Mouse (Mus musculus) heart, embryonic 16.5 days (tissue): ENCODE measurements around the gene Selenoh. TPM values are rescaled to one million over a fixed set of nuclear protein-coding genes. Genes with fewer than 3 reads are reported as not detected.

Experiments
- ATAC-seq: fragments of 200-750 bp; cut with Nextera tagmentation; replicated peaks from 2 replicates; pipeline ENCODE4 v1.8.0; 2017; ENCODE audit warnings: moderate number of reproducible peaks; ENCODE audit not compliant: insufficient read depth, low FRiP score; ENCODE audit errors: extremely low read depth
- H3K27ac ChIP-seq: fragments of 300-500 bp; sonication (generic); 2 replicates; pipeline ENCODE4 v1.5.1; 2014; ENCODE audit warnings: mild to moderate bottlenecking, low read length, control low read depth, moderate library complexity
- H3K27me3 ChIP-seq: fragments of 300-500 bp; sonication (generic); 2 replicates; pipeline ENCODE4 v1.6.1; 2014; ENCODE audit warnings: low read length, mixed read lengths; ENCODE audit not compliant: control insufficient read depth, insufficient read depth
- H3K36me3 ChIP-seq: fragments of 300-500 bp; sonication (generic); 2 replicates; pipeline ENCODE4 v1.6.1; 2014; ENCODE audit not compliant: control insufficient read depth, insufficient read depth
- H3K4me1 ChIP-seq: fragments of 300-500 bp; sonication (generic); 2 replicates; pipeline ENCODE4 v1.6.1; 2014; ENCODE audit warnings: low read length, mixed read lengths; ENCODE audit not compliant: control insufficient read depth, insufficient read depth
- H3K4me2 ChIP-seq: fragments of 300-500 bp; sonication (generic); 2 replicates; pipeline ENCODE4 v1.6.1; 2014; ENCODE audit warnings: low read depth, mild to moderate bottlenecking, control low read depth, low read length
- H3K4me3 ChIP-seq: fragments of 300-500 bp; sonication (generic); 2 replicates; pipeline ENCODE4 v1.5.1; 2014; ENCODE audit warnings: mild to moderate bottlenecking, control low read depth, low read length
- H3K9ac ChIP-seq: fragments of 300-500 bp; sonication (generic); 2 replicates; pipeline ENCODE4 v1.6.1; 2014; ENCODE audit warnings: low read length, control low read depth
- H3K9me3 ChIP-seq: fragments of 300-500 bp; sonication (generic); replicated peaks from 2 replicates; pipeline ENCODE4 v1.6.1; 2016; ENCODE audit warnings: low read length; ENCODE audit not compliant: control insufficient read depth
- WGBS: fragments of 180-500 bp; shearing (Covaris S2); extraction: QIAGEN DNeasy Blood & Tissue Kit; methylation state at CpG from one replicate; pipeline ENCODE4 v1.1.7; 2014; 5-methylcytosine and 5-hydroxymethylcytosine counted together
- polyA plus RNA-seq: library from polyadenylated mRNA; unstranded; fragments of >200 nt; fragmentation: Nextera tagmentation; extraction: Ambion mirVana; gene quantifications from 2 replicates; pipeline ENCODE4 v1.2.1, GENCODE M21; 2015

Selenoh gene
- polyA plus RNA-seq, 1 experiment from 2014 or later, result 187 TPM

GRCm38 (mm10) chr2:84637452-84638165 is 33.0 kb downstream of the Selenoh start:
- WGBS, result 17% methylated on average over 7 of the region's 7 CpGs
- Histone ChIP-seq H3K27ac (peak overlapping the region; percentile 97), H3K9ac (peak overlapping the region; percentile 5), H3K4me2 (peak overlapping the region; percentile 50), H3K4me1 (peaks cover 82% of the 10 kb centered on the region), H3K27me3 (no peaks in the 10 kb centered on the region), H3K9me3 (no peaks in the 10 kb centered on the region), H3K4me3 (peak overlapping the region; percentile 19; the same call in 1 of the 2 replicates), H3K36me3 (0 out of 2 replicates have a peak, but pooled peaks cover 3% of the 10 kb centered on the region)
- ATAC-seq, result no peak

- H3K9ac ChIP-seq, result peak overlapping the region; percentile 60
- peak overlapping the region; percentile 97 for H3K27ac ChIP-seq
- peak overlapping the region; percentile 34 for H3K4me3 ChIP-seq
- H3K4me2 ChIP-seq, result peak overlapping the region; percentile 71
- peaks cover 85% of the 10 kb centered on the region for H3K4me1 ChIP-seq
- H3K36me3 ChIP-seq, result no peaks in the 10 kb centered on the region
- WGBS, result 16% methylated on average over 8 of the region's 8 CpGs
- H3K9me3 ChIP-seq, result no peaks in the 10 kb centered on the region
- ATAC-seq, result no peak
- no peaks in the 10 kb centered on the region for H3K27me3 ChIP-seq
Observed at GRCm38 (mm10) chr2:84636231-84636741, 34.3 kb downstream of the Selenoh start.

- Histone ChIP-seq H3K4me2 (peak overlapping the region; percentile 71), H3K27me3 (no peaks in the 10 kb centered on the region), H3K36me3 (no peaks in the 10 kb centered on the region), H3K9me3 (no peaks in the 10 kb centered on the region), H3K27ac (peak overlapping the region; percentile 97), H3K4me3 (peak overlapping the region; percentile 36), H3K4me1 (peaks cover 78% of the 10 kb centered on the region), H3K9ac (peak overlapping the region; percentile 72)
- peak; percentile 89 for ATAC-seq
- 5% methylated on average over 2 of the region's 2 CpGs for WGBS
Observed at GRCm38 (mm10) chr2:84635611-84636010, 35.0 kb downstream of the Selenoh start.

GRCm38 (mm10) chr2:84634934-84635482 is 35.6 kb downstream of the Selenoh start:
- ATAC-seq, result 0 out of 2 replicates have a peak, but pooled peaks have one; percentile 8
- Histone ChIP-seq H3K9me3 (no peaks in the 10 kb centered on the region), H3K27ac (peak overlapping the region; percentile 97), H3K4me2 (peak overlapping the region; percentile 71), H3K36me3 (no peaks in the 10 kb centered on the region), H3K4me1 (peaks cover 73% of the 10 kb centered on the region), H3K4me3 (peak overlapping the region; percentile 36), H3K27me3 (no peaks in the 10 kb centered on the region), H3K9ac (peak overlapping the region; percentile 72)
- 19% methylated on average over 4 of the region's 4 CpGs for WGBS

GRCm38 (mm10) chr2:84634006-84634405 is 36.6 kb downstream of the Selenoh start:
- Histone ChIP-seq H3K4me2 (peak overlapping the region; percentile 71), H3K4me3 (peak overlapping the region; percentile 36)

GRCm38 (mm10) chr2:84632999-84633398 is 37.6 kb downstream of the Selenoh start:
- no peak for ATAC-seq
- peak overlapping the region; percentile 30 for H3K4me3 ChIP-seq
- peak overlapping the region; percentile 63 for H3K4me2 ChIP-seq
- 0% methylated on average over 3 of the region's 3 CpGs for WGBS
- H3K4me1 ChIP-seq, result peaks cover 65% of the 10 kb centered on the region
- no peaks in the 10 kb centered on the region for H3K9me3 ChIP-seq
- peak overlapping the region; percentile 93 for H3K27ac ChIP-seq
- peak overlapping the region; percentile 72 for H3K9ac ChIP-seq
- no peaks in the 10 kb centered on the region for H3K36me3 ChIP-seq
- H3K27me3 ChIP-seq, result no peaks in the 10 kb centered on the region

More at GRCm38 (mm10) chr2:84634006-84634405, 36.6 kb downstream of the Selenoh start:
- no peak for ATAC-seq
- Histone ChIP-seq H3K27ac (peak overlapping the region; percentile 97), H3K9me3 (no peaks in the 10 kb centered on the region), H3K4me1 (peaks cover 71% of the 10 kb centered on the region), H3K27me3 (no peaks in the 10 kb centered on the region), H3K9ac (peak overlapping the region; percentile 72), H3K36me3 (no peaks in the 10 kb centered on the region)
- WGBS, result 24% methylated on average over 4 of the region's 4 CpGs

- ATAC-seq, result no peak
- Histone ChIP-seq H3K36me3 (no peaks in the 10 kb centered on the region), H3K4me1 (peaks cover 63% of the 10 kb centered on the region), H3K9me3 (no peaks in the 10 kb centered on the region), H3K27ac (peak overlapping the region; percentile 93), H3K9ac (no peak overlapping the region), H3K4me2 (no peak overlapping the region), H3K4me3 (no peak overlapping the region), H3K27me3 (no peaks in the 10 kb centered on the region)
- 100% methylated on average over 1 of the region's 1 CpGs for WGBS
Observed at GRCm38 (mm10) chr2:84632001-84632400, 38.6 kb downstream of the Selenoh start.

- 0 out of 2 replicates have a peak overlapping the region, but pooled peaks have one; percentile 33 for H3K9ac ChIP-seq
- H3K4me2 ChIP-seq, result no peak overlapping the region
- no peak for ATAC-seq
Observed at GRCm38 (mm10) chr2:84627036-84627435, 43.5 kb downstream of the Selenoh start.

More at GRCm38 (mm10) chr2:84627036-84627435, 43.5 kb downstream of the Selenoh start:
- no peaks in the 10 kb centered on the region for H3K27me3 ChIP-seq
- no peaks in the 10 kb centered on the region for H3K9me3 ChIP-seq
- WGBS, result 26% methylated on average over 3 of the region's 3 CpGs
- H3K4me1 ChIP-seq, result peaks cover 48% of the 10 kb centered on the region
- peaks cover 6% of the 10 kb centered on the region; the same call in 1 of the 2 replicates for H3K36me3 ChIP-seq
- no peak overlapping the region for H3K4me3 ChIP-seq
- peak overlapping the region; percentile 75 for H3K27ac ChIP-seq
